ENCODE assay signal across 30 mouse cellular contexts in the genomic region with DNA sequence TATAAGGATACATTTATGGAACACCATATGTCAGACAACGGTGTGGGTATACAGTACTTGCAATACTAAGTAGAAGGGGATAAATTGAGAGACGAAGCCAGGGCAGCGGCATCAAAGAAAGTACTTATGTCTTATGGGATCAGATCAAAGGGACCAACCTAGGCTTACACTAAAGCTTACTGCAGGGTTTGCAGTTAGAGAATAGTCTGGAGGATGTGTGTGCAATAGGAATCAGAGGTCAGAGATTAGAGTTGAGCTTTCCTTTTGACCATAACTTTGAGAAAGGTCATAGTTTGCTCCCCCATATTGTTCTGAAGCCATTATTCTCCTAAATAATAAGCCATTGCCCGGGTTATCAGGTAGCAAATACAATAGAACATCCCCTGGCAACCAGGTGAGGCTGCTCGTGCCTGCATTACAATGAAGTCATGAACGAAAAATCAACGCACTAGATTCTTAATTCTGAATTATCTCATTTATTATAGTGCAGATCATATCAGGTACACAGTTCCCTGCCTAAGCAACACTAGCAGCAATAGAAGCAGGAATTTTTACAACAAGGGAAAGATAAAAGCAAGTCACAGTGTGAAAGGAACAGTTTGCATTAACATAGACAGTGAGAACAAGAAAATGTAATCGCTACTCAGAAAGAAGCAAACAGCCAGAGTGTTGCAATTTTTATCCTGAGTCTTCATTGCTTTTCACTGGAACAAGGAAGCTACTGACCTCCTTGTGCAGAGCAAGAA. TPM values are rescaled to one million over a fixed set of nuclear protein-coding genes. Genes with fewer than 3 reads are reported as not detected.
"Had no signal": no experiment of that assay in that cellular context is flagged by ENCODE, and none has a peak within 500 bp of the region (broad histone marks: within the 10 kb centered on the region; RNA-seq: fewer than 3 reads in every experiment).

No protein-coding gene starts in this region.

- ATAC-seq: hindbrain, postnatal 0 days had no signal

- H3K9me3 ChIP-seq: heart, embryonic 13.5 days; heart, embryonic 15.5 days; hindbrain, embryonic 13.5 days; hindbrain, embryonic 15.5 days; limb, embryonic 10.5 days; limb, embryonic 12.5 days; liver, embryonic 13.5 days had no signal

- H3K4me3 ChIP-seq: gastrocnemius, adult 2 months; heart, embryonic 13.5 days; heart, embryonic 15.5 days; hindbrain, embryonic 13.5 days; hindbrain, embryonic 15.5 days; layer of hippocampus, adult 2 months; left cerebral cortex, adult 2 months; limb, embryonic 10.5 days; limb, embryonic 12.5 days; liver, embryonic 13.5 days had no signal

- H3K4me1 ChIP-seq: heart, embryonic 13.5 days; heart, embryonic 15.5 days; hindbrain, embryonic 13.5 days; hindbrain, embryonic 15.5 days; limb, embryonic 10.5 days; limb, embryonic 12.5 days; liver, embryonic 13.5 days had no signal

- H3K27ac ChIP-seq: gastrocnemius, adult 2 months; heart, embryonic 13.5 days; heart, embryonic 15.5 days; hindbrain, embryonic 13.5 days; hindbrain, embryonic 15.5 days; hindbrain, postnatal 0 days; layer of hippocampus, adult 2 months; left cerebral cortex, adult 2 months; limb, embryonic 10.5 days; limb, embryonic 12.5 days; liver, embryonic 13.5 days had no signal

- H3K4me2 ChIP-seq: heart, embryonic 11.5 days; heart, embryonic 13.5 days; heart, embryonic 15.5 days; hindbrain, embryonic 13.5 days; hindbrain, embryonic 15.5 days; limb, embryonic 12.5 days; liver, embryonic 11.5 days; liver, embryonic 13.5 days had no signal

- H3K9ac ChIP-seq: heart, embryonic 13.5 days; heart, embryonic 15.5 days; hindbrain, embryonic 13.5 days; hindbrain, embryonic 15.5 days; limb, embryonic 12.5 days; liver, embryonic 13.5 days had no signal

- DNase-seq: gastrocnemius, adult 2 months; gastrocnemius, postnatal 10 days; gastrocnemius, postnatal 25 days; heart, adult 18-20 months; heart, postnatal 14 days; heart, postnatal 36 days; kidney, adult 18-20 months; kidney, adult 8-10 months; kidney, postnatal 10 days; kidney, postnatal 25 days; liver; liver, embryonic 13.5 days had no signal

- H3K27me3 ChIP-seq: heart, embryonic 13.5 days; heart, embryonic 15.5 days; hindbrain, embryonic 13.5 days; hindbrain, embryonic 15.5 days; limb, embryonic 12.5 days; liver, embryonic 13.5 days had no signal

- H3K36me3 ChIP-seq: heart, embryonic 13.5 days; heart, embryonic 15.5 days; hindbrain, embryonic 13.5 days; hindbrain, embryonic 15.5 days; limb, embryonic 10.5 days; limb, embryonic 12.5 days; liver, embryonic 13.5 days had no signal

RNA-seq across cellular contexts. Expression of a gene that starts 1.1 kb away (rescaled TPM):
- polyA plus RNA-seq: frontal cortex, adult 2 months; heart, embryonic 11.5 days; heart, embryonic 13.5 days; heart, embryonic 15.5 days; heart, postnatal 0 days; hindbrain, embryonic 11.5 days; hindbrain, embryonic 13.5 days; hindbrain, embryonic 15.5 days; hindbrain, postnatal 0 days; intestine, embryonic 14.5 days; kidney, embryonic 14.5 days; kidney, embryonic 16.5 days; limb, embryonic 10.5 days; limb, embryonic 12.5 days; limb, embryonic 14.5 days; liver, embryonic 11.5 days; liver, embryonic 13.5 days had no signal

RNA-seq across cellular contexts. Expression of a gene that starts 19.1 kb away (rescaled TPM):
- polyA plus RNA-seq: frontal cortex, adult 2 months; heart, embryonic 11.5 days; heart, embryonic 13.5 days; heart, embryonic 15.5 days; heart, postnatal 0 days; hindbrain, embryonic 11.5 days; hindbrain, embryonic 13.5 days; hindbrain, embryonic 15.5 days; hindbrain, postnatal 0 days; intestine, embryonic 14.5 days; kidney, embryonic 14.5 days; kidney, embryonic 16.5 days; limb, embryonic 10.5 days; limb, embryonic 12.5 days; limb, embryonic 14.5 days; liver, embryonic 11.5 days; liver, embryonic 13.5 days had no signal

RNA-seq across cellular contexts. Expression of a gene that starts 24.9 kb away (rescaled TPM):
- polyA plus RNA-seq: frontal cortex, adult 2 months; heart, embryonic 11.5 days; heart, embryonic 13.5 days; heart, embryonic 15.5 days; heart, postnatal 0 days; hindbrain, embryonic 11.5 days; hindbrain, embryonic 13.5 days; hindbrain, embryonic 15.5 days; hindbrain, postnatal 0 days; intestine, embryonic 14.5 days; kidney, embryonic 14.5 days; kidney, embryonic 16.5 days; limb, embryonic 10.5 days; limb, embryonic 12.5 days; limb, embryonic 14.5 days; liver, embryonic 11.5 days; liver, embryonic 13.5 days had no signal

RNA-seq across cellular contexts. Expression of a gene that starts 34.5 kb away (rescaled TPM):
- polyA plus RNA-seq: frontal cortex, adult 2 months; heart, embryonic 11.5 days; heart, embryonic 13.5 days; heart, embryonic 15.5 days; heart, postnatal 0 days; hindbrain, embryonic 11.5 days; hindbrain, embryonic 13.5 days; hindbrain, embryonic 15.5 days; hindbrain, postnatal 0 days; intestine, embryonic 14.5 days; kidney, embryonic 14.5 days; kidney, embryonic 16.5 days; limb, embryonic 10.5 days; limb, embryonic 12.5 days; limb, embryonic 14.5 days; liver, embryonic 11.5 days; liver, embryonic 13.5 days had no signal
